Mouse (Mus musculus) ES-Bruce4 (cell line): ENCODE results near the gene Foxd1.

Experiments used
- CTCF ChIP-seq: IDR thresholded peaks from one replicate; pipeline ENCODE4 v1.8.1; 2011; ENCODE audit warnings: low read depth, low read length
- EP300 ChIP-seq: IDR thresholded peaks from 2 replicates; pipeline ENCODE4 v1.6.1; 2011; ENCODE audit warnings: low read depth, low read length; ENCODE audit not compliant: insufficient read depth
- POLR2A ChIP-seq: IDR thresholded peaks from one replicate; pipeline ENCODE4 v1.8.1; 2011; ENCODE audit warnings: low read length; ENCODE audit not compliant: insufficient read depth

DNA sequence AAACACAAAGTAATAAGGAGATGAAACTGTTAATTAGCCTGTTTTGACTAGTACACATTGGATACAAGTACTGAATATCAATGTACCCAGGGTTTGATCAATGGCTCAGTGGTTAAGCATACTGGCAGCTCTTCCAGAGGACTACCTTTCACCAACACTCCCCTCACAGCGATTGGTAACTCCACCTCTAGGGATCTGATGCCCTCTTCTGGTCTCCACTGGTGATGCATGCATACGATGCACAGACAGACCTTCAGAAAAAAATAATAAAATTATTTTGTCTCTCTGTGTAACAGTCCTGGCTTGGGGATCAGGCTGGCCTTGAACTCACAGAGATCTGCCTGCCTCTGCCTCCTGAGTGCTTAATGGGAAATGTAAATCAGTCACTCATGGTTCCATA, 21.9 kb upstream of the Foxd1 start:
- TF ChIP-seq POLR2A (no peak), CTCF (no peak), EP300 (no peak)
